Mouse (Mus musculus) heart, embryonic 16.5 days (tissue): ENCODE results near the gene Cd9. TPM values are rescaled to one million over a fixed set of nuclear protein-coding genes. Genes with fewer than 3 reads are reported as not detected.

ENCODE experiments used
- ATAC-seq: fragments of 200-750 bp; cut with Nextera tagmentation; replicated peaks from 2 replicates; pipeline ENCODE4 v1.8.0; 2017; ENCODE audit warnings: moderate number of reproducible peaks; ENCODE audit not compliant: insufficient read depth, low FRiP score; ENCODE audit errors: extremely low read depth
- H3K27ac ChIP-seq: fragments of 300-500 bp; sonication (generic); 2 replicates; pipeline ENCODE4 v1.5.1; 2014; ENCODE audit warnings: mild to moderate bottlenecking, low read length, control low read depth, moderate library complexity
- H3K27me3 ChIP-seq: fragments of 300-500 bp; sonication (generic); 2 replicates; pipeline ENCODE4 v1.6.1; 2014; ENCODE audit warnings: low read length, mixed read lengths; ENCODE audit not compliant: control insufficient read depth, insufficient read depth
- H3K36me3 ChIP-seq: fragments of 300-500 bp; sonication (generic); 2 replicates; pipeline ENCODE4 v1.6.1; 2014; ENCODE audit not compliant: control insufficient read depth, insufficient read depth
- H3K4me1 ChIP-seq: fragments of 300-500 bp; sonication (generic); 2 replicates; pipeline ENCODE4 v1.6.1; 2014; ENCODE audit warnings: low read length, mixed read lengths; ENCODE audit not compliant: control insufficient read depth, insufficient read depth
- H3K4me2 ChIP-seq: fragments of 300-500 bp; sonication (generic); 2 replicates; pipeline ENCODE4 v1.6.1; 2014; ENCODE audit warnings: low read depth, mild to moderate bottlenecking, control low read depth, low read length
- H3K4me3 ChIP-seq: fragments of 300-500 bp; sonication (generic); 2 replicates; pipeline ENCODE4 v1.5.1; 2014; ENCODE audit warnings: mild to moderate bottlenecking, control low read depth, low read length
- H3K9ac ChIP-seq: fragments of 300-500 bp; sonication (generic); 2 replicates; pipeline ENCODE4 v1.6.1; 2014; ENCODE audit warnings: low read length, control low read depth
- H3K9me3 ChIP-seq: fragments of 300-500 bp; sonication (generic); replicated peaks from 2 replicates; pipeline ENCODE4 v1.6.1; 2016; ENCODE audit warnings: low read length; ENCODE audit not compliant: control insufficient read depth
- WGBS: fragments of 180-500 bp; shearing (Covaris S2); extraction: QIAGEN DNeasy Blood & Tissue Kit; methylation state at CpG from one replicate; pipeline ENCODE4 v1.1.7; 2014; 5-methylcytosine and 5-hydroxymethylcytosine counted together
- polyA plus RNA-seq: library from polyadenylated mRNA; unstranded; fragments of >200 nt; fragmentation: Nextera tagmentation; extraction: Ambion mirVana; gene quantifications from 2 replicates; pipeline ENCODE4 v1.2.1, GENCODE M21; 2015

Cd9 gene
- polyA plus RNA-seq, 1 experiment from 2014 or later: 94.4 TPM

DNA sequence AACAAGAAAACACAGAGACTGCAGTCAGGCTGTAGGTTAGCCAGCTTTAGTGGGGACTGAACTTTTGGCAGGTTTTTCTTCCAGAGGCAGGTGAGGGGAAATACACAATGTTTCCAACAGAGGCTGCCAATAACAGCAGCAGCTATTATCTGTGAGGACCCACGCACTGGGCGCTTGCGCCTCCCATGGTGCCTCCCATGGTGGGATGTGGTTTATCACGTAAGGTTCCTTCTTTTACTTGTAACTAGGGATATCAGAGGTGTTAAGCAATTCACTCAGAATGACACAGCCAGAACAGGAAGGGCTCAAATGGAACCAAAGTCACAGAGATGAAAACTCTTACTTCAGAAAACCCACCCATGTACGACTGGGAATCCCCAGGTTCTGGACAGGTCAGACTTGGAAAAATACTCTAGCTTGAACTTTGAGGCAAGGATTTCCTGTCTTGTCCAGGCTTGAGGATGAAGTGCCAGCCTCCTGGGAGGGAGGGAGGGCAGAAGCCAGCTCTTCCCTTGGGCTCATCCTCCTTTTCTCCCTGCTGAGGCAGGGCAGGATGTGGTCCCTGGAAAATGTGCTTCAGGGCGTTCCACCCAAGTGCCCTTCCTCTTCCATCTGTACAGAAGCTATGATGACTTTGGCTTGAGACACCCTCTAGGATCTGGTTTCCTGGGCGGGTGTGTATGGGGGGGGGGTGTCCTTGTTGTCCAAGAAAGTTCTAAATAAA is 12.8 kb downstream of the Cd9 start:
- H3K4me3 ChIP-seq: no peak overlapping the region
- no peaks in the 10 kb centered on the region for H3K9me3 ChIP-seq
- H3K27me3 ChIP-seq: 0 out of 2 replicates have a peak, but pooled peaks cover 6% of the 10 kb centered on the region
- peak; percentile 30 for ATAC-seq
- peak overlapping the region; percentile 39 for H3K4me2 ChIP-seq
- H3K36me3 ChIP-seq: no peaks in the 10 kb centered on the region
- peak overlapping the region; percentile 78 for H3K27ac ChIP-seq
- H3K9ac ChIP-seq: no peak overlapping the region
- H3K4me1 ChIP-seq: peaks cover 40% of the 10 kb centered on the region
- WGBS: 44% methylated on average over 7 of the region's 7 CpGs

DNA sequence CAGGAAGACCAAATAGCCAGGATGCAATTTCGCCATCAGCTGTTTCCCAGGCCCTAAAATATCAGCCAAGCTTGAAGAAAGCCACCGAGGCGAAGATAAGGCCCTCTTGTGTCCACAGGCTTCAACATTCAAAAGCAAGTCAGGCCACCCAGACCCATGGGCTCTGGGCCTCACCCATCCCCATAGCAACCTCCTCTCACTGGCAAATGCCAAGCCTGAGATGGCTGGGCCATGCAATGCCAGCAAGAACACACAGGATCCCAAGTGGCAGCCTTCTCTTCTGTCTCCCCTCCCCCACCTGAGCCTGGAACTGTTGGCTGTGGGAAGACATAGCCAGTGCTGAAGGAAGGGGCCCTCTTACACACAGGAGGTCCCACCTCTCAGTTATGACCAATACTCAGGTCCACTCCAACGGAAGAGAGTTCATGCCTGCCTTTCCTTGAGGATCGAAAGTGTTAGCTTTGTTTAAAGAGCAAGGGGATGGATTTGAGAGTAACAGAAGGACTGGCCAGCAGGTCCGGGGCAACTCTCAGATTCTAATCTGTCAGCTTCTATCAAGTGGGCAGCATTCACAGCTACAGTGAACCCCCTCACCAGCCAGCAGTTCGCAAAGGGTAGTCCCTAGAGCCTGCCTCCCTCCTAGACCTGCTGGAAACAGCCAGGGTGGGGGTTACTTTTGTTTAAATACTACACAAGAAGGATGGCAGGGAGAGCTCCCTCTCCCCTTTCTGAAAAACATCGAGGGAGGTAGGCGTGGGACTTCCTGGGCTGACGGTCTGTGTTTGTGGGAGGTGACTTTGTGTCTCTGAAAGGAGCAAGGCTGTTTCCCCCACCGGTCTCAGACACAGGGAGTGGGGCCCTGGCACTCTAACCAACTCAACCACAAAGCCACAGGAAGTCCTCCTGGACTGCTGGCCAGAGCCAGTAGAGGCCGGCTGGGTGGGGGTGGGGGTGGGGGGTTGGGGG is 13.9 kb downstream of the Cd9 start:
- ATAC-seq: no peak; the same call in 1 of the 2 replicates
- Histone ChIP-seq H3K27me3 (0 out of 2 replicates have a peak, but pooled peaks cover 6% of the 10 kb centered on the region), H3K4me2 (peak overlapping the region; percentile 2; the same call in 1 of the 2 replicates), H3K4me3 (no peak overlapping the region), H3K27ac (peak overlapping the region; percentile 78), H3K36me3 (no peaks in the 10 kb centered on the region), H3K9ac (no peak overlapping the region), H3K9me3 (no peaks in the 10 kb centered on the region), H3K4me1 (peaks cover 37% of the 10 kb centered on the region)
- WGBS: 30% methylated on average over 12 of the region's 12 CpGs

DNA sequence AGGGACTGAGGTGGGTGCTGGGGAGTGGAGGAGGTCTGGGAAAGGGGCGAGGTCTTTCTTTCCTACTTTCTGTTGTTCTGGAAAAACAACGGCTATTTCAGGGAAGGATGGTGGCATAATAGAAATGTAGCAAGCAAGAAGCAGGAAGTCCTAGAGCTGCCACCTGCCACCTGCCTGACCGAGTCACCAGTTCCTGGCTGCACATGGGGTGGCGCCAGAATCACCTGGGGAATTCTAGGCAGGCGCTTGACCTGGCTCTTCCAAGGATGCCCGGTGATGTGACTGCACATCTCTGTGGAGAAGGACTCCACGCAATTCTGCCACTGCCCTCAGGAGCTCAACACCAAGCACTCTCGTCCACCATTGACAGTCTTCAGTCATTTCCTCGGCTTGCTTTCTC is 15.2 kb downstream of the Cd9 start:
- no peak overlapping the region for H3K4me3 ChIP-seq
- no peak overlapping the region for H3K27ac ChIP-seq
- no peak overlapping the region for H3K9ac ChIP-seq
- no peaks in the 10 kb centered on the region for H3K9me3 ChIP-seq
- H3K36me3 ChIP-seq: no peaks in the 10 kb centered on the region
- 0 out of 2 replicates have a peak, but pooled peaks cover 6% of the 10 kb centered on the region for H3K27me3 ChIP-seq
- peaks cover 36% of the 10 kb centered on the region for H3K4me1 ChIP-seq
- ATAC-seq: no peak
- no peak overlapping the region for H3K4me2 ChIP-seq
- 81% methylated on average over 9 of the region's 9 CpGs for WGBS

DNA sequence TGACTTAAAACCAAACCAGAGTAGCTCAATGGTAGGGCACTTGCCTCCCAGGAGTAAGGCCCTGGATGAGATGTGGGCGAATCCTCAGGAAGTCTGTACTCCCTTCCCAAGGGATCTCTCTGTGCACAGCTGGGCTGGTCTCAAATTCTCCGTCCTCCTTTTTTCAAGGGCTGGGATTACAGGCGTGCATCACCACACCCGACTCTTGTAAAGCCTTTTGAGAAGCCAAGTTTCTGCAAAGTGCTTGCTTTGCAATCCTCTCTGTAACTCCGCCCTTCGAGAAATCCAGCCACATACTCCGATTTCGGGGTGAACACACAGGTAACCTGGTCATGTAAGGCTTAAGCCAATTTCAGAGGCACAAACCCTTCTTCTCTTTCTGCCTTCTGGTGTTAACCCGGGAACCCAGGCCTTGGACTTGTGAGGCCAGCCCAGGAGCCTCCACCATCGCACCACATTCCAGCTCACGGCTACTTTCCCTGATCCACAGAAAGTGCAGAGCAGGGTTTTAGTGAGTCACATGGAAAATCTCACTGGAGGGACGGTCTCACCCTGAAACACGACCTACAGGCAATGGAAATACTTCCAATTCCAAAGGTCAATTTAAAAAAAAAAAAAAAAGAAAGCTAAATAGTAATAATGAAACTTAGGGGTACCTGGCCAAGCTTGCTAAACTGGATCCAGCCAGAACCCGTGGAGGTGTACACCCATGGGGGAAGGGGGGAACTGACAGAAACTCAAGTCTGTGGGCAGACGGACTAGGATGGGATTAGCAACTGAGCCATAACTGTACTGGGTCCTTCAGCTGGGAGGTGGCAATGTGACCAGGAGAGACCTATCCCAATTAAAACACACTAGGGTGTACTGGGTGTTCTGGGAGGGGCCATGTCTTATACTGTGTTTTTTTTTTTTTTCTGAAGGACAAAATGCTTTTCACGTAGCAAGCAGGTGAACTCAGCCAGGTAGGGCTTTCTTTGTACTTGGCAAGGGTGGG is 16.2 kb downstream of the Cd9 start:
- no peak for ATAC-seq
- peak overlapping the region; percentile 30; the same call in 1 of the 2 replicates for H3K27ac ChIP-seq
- no peak overlapping the region for H3K4me3 ChIP-seq
- no peak overlapping the region for H3K4me2 ChIP-seq
- 68% methylated on average over 16 of the region's 16 CpGs for WGBS
- H3K9me3 ChIP-seq: no peaks in the 10 kb centered on the region
- H3K36me3 ChIP-seq: no peaks in the 10 kb centered on the region
- no peak overlapping the region for H3K9ac ChIP-seq
- peaks cover 39% of the 10 kb centered on the region for H3K4me1 ChIP-seq
- 0 out of 2 replicates have a peak, but pooled peaks cover 6% of the 10 kb centered on the region for H3K27me3 ChIP-seq

DNA sequence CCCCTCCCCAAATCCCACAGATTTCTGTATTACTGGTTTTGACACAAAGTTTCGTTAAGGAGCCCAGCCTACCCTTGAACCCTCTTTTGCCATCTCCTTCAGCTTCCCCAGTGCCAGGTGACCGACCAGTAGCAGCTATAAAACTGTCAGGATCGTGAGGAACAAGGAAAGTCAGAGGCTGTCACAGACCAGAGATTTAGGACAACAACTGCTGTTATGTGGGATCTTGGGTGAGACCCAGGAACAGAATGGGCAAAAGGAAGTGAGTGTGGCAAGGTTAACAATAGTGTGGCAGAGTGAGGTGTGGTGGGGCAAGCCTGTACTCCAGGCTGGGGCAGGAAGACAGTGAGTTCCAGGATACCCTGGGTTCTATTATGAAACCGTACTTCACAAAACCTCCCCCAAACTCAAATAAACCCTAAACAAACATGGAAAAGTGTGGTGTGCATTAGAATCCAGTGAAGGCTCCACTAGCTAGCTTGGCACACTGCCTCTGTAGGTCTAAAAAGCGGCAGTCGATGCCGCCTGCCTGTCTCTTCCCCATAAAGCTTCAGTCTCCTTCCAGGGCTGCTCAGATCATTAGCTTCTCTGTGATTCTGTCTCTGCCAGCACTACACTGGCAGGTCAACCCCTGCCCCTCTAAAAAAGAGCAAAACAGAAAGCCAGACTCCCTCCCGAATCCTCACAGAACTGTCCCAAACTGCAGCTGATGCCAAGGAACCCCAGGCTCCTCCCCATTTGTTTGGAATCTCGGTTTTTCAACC is 17.6 kb downstream of the Cd9 start:
- no peaks in the 10 kb centered on the region for H3K9me3 ChIP-seq
- H3K27ac ChIP-seq: peak overlapping the region; percentile 59
- H3K36me3 ChIP-seq: no peaks in the 10 kb centered on the region
- 68% methylated on average over 9 of the region's 9 CpGs for WGBS
- H3K9ac ChIP-seq: no peak overlapping the region
- H3K4me3 ChIP-seq: no peak overlapping the region
- no peaks in the 10 kb centered on the region for H3K27me3 ChIP-seq
- ATAC-seq: no peak
- peaks cover 37% of the 10 kb centered on the region for H3K4me1 ChIP-seq
- no peak overlapping the region for H3K4me2 ChIP-seq

DNA sequence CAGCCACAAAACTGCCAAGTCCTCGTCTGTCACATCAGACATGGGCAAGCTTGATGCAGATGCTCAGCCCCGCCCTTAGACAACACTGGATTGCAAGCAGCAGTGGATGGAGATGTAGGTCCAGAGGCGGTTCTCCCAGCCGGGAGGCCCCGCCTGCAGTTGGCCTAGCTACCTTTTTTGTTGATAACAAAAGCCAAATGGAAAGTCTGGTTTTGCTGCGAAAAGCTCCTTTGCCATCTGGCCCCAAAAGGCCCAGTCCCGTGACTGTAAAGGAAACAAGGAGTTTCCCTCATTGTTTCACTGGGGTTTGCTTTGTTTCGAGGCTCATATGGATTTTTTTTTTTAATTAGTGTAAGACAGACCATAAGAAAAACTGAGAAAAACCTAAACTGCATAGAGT is 18.5 kb downstream of the Cd9 start:
- ATAC-seq: 0 out of 2 replicates have a peak, but pooled peaks have one; percentile 28
- H3K4me1 ChIP-seq: peaks cover 38% of the 10 kb centered on the region
- 53% methylated on average over 8 of the region's 8 CpGs for WGBS
- no peaks in the 10 kb centered on the region for H3K36me3 ChIP-seq
- H3K27ac ChIP-seq: peak overlapping the region; percentile 59
- H3K9me3 ChIP-seq: no peaks in the 10 kb centered on the region
- H3K9ac ChIP-seq: no peak overlapping the region
- H3K27me3 ChIP-seq: no peaks in the 10 kb centered on the region
- no peak overlapping the region for H3K4me3 ChIP-seq
- H3K4me2 ChIP-seq: no peak overlapping the region

DNA sequence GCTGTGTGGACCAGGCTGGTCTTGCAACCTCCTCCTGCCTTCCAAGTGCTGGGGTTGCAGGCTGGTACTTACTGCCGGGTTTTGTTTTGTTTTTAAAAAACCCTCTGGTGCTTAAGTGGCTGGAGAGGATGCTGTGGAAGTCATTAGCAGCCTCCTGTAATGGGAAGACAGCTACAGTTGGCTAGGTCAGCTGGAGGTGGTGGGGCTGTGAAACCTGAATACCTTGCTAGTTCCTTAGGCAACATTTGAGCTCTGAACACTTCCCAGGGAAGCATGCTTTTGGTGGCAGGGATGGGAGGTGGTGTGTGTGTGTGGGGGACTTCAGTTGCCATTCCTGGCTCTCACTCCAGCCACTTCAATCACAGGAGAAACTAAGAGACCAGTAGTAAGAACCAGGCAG is 19.4 kb downstream of the Cd9 start:
- Histone ChIP-seq H3K9ac (no peak overlapping the region), H3K4me2 (no peak overlapping the region), H3K9me3 (no peaks in the 10 kb centered on the region), H3K36me3 (no peaks in the 10 kb centered on the region), H3K4me3 (no peak overlapping the region), H3K27me3 (no peaks in the 10 kb centered on the region), H3K4me1 (peaks cover 29% of the 10 kb centered on the region), H3K27ac (peak overlapping the region; percentile 37)
- ATAC-seq: no peak
- 39% methylated on average over 1 of the region's 1 CpGs for whole genome bisulfite sequencing

DNA sequence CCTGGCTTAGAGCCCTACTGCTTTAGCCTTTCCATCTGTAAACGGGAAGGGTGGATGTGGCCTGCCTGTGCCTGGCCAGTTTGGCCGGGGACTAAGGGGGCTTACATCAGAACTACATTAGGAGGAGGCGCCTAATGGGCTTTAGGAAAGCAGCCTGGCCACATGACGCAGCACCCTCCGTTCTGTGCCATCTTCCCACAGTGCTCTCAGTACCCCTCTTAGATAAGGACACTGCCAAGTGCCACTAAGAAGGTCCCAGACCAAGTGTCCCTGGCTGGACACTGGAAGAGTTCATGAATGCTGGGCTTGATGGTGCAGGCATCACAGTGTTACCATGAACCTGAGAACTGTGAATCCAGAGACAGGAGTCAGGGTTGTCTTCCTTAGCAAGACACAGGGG is 20.7 kb downstream of the Cd9 start:
- no peaks in the 10 kb centered on the region for H3K36me3 ChIP-seq
- no peak overlapping the region for H3K27ac ChIP-seq
- WGBS: 69% methylated on average over 5 of the region's 5 CpGs
- no peak for ATAC-seq
- no peak overlapping the region for H3K4me2 ChIP-seq
- no peaks in the 10 kb centered on the region for H3K27me3 ChIP-seq
- no peak overlapping the region for H3K9ac ChIP-seq
- no peaks in the 10 kb centered on the region for H3K9me3 ChIP-seq
- H3K4me3 ChIP-seq: no peak overlapping the region
- H3K4me1 ChIP-seq: peaks cover 32% of the 10 kb centered on the region
